Mouse (Mus musculus) midbrain, embryonic 12.5 days (tissue): ENCODE measurements around the gene Eif4g3. TPM values are rescaled to one million over a fixed set of nuclear protein-coding genes. Genes with fewer than 3 reads are reported as not detected.
"Not testable (repeated sequence)": the region's sequence is repeated elsewhere in the genome, so short reads cannot be mapped to it uniquely, and the experiment has no call there.

Source experiments
- ATAC-seq: fragments of 200-750 bp; cut with Nextera tagmentation; 2 replicates; pipeline ENCODE4 v1.8.0; 2017; ENCODE audit warnings: low read depth, moderate TSS enrichment, moderate library complexity; ENCODE audit not compliant: low FRiP score
- H3K27ac ChIP-seq: fragments of 300-500 bp; sonication (generic); replicated peaks from 2 replicates; pipeline ENCODE4 v1.5.1; 2016; ENCODE audit warnings: mild to moderate bottlenecking
- H3K27me3 ChIP-seq: fragments of 300-500 bp; sonication (generic); 2 replicates; pipeline ENCODE4 v1.6.1; 2016; ENCODE audit warnings: mild to moderate bottlenecking
- H3K36me3 ChIP-seq: fragments of 300-500 bp; sonication (generic); 2 replicates; pipeline ENCODE4 v1.6.1; 2016
- H3K4me1 ChIP-seq: fragments of 300-500 bp; sonication (generic); 2 replicates; pipeline ENCODE4 v1.6.1; 2016
- H3K4me2 ChIP-seq: fragments of 300-500 bp; sonication (generic); replicated peaks from 2 replicates; pipeline ENCODE4 v1.6.1; 2016; ENCODE audit warnings: mild to moderate bottlenecking, moderate library complexity
- H3K4me3 ChIP-seq: fragments of 300-500 bp; sonication (generic); 2 replicates; pipeline ENCODE4 v1.5.1; 2016; ENCODE audit warnings: mild to moderate bottlenecking
- H3K9ac ChIP-seq: fragments of 300-500 bp; sonication (generic); replicated peaks from 2 replicates; pipeline ENCODE4 v1.6.1; 2016; ENCODE audit warnings: mild to moderate bottlenecking, moderate library complexity
- H3K9me3 ChIP-seq: fragments of 300-500 bp; sonication (generic); 2 replicates; pipeline ENCODE4 v1.6.1; 2016; ENCODE audit warnings: mild to moderate bottlenecking
- whole genome bisulfite sequencing: fragments of 180-500 bp; shearing (Covaris S2); methylation state at CpG from one replicate; pipeline ENCODE4 v1.1.7; 2016; 5-methylcytosine and 5-hydroxymethylcytosine counted together
- polyA plus RNA-seq: library from polyadenylated mRNA; unstranded; fragments of >200 nt; fragmentation: Nextera tagmentation; extraction: Ambion mirVana; gene quantifications from 2 replicates; pipeline ENCODE4 v1.2.1, GENCODE M21; 2016

The Eif4g3 gene
- polyA plus RNA-seq, 1 experiment from 2014 or later = 61.6 TPM

DNA sequence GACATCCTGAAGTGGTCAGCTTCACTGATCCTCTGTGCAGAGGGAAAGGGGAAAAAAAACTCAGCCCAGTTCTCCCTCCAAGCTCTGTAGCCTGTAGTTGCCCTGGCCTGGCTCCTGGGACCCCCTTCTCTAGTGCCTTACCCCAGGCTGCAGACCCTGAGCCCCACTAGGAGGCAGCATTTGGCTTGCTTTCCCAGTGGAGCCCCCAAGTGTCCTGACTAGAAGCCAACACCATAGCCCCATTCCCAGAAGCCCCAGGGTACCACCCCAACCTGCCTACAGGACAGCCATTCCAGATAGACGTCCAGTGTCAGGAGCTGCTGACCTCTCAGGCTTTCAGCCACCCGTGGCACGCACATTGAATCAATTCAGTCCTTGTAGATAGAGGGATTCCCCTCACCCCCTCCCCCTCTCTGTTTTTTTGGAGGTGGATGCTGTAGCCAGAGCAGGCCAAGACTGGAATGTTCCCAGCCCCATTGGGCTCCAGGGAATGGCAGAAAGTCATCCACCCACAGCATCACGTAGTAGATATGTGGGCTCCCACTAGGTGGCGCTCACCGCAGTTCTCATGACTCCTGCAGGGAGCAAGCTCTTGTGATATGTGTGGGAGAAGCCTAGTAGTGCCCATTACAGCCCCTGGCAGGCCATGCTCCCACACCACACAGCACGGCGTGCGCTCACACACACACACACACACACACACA is 28.8 kb upstream of the Eif4g3 start:
- Histone ChIP-seq H3K4me3 (no peak overlapping the region), H3K27me3 (no peaks in the 10 kb centered on the region), H3K27ac (no peak overlapping the region), H3K4me1 (no peaks in the 10 kb centered on the region), H3K9ac (no peak overlapping the region), H3K9me3 (peaks cover 7% of the 10 kb centered on the region; the same call in 1 of the 2 replicates), H3K4me2 (no peak overlapping the region), H3K36me3 (peaks cover 26% of the 10 kb centered on the region)
- WGBS = 61% methylated on average over 8 of the region's 9 CpGs
- ATAC-seq = peak; percentile 44; the same call in 1 of the 2 replicates

DNA sequence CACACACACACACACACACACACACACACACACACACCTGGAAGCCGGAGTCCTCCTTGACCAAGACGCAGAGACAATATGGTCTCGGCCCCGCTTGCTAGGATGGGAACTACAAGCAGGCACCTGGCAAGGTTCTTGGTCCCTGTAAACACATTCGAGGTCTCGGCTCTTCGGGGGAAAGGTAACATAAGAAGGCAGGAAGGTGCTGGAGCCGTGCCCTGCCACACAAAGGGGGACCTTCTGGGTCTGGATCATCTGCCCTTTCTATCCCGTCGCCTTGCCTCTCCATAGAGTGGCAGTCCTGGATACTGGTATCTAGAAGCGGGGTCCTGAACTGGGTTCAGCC is 28.3 kb upstream of the Eif4g3 start:
- Histone ChIP-seq H3K4me2 (no peak overlapping the region), H3K9me3 (peaks cover 3% of the 10 kb centered on the region; the same call in 1 of the 2 replicates), H3K27me3 (no peaks in the 10 kb centered on the region), H3K4me1 (no peaks in the 10 kb centered on the region), H3K27ac (no peak overlapping the region), H3K36me3 (peaks cover 20% of the 10 kb centered on the region), H3K4me3 (no peak overlapping the region), H3K9ac (no peak overlapping the region)
- 91% methylated on average over 11 of the region's 11 CpGs for WGBS
- no peak for ATAC-seq

DNA sequence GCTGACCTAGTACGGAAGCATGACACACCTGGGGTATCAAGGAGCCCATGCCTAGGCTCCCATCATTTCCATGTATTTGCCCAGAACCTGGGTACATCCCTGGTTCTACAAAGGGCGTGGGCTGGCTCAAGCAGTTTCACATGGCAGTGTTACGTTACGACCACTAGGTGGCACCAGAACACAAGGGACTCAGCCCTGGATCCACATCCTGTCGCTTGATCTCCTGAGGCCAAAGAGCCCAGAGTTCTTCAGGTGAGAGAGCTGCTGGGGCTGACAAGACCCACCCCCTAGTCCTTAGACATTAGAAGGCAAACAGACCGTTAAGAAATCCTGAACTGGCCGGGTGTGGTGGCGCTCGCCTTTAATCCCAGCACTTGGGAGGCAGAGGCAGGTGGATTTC is 24.6 kb upstream of the Eif4g3 start:
- H3K4me1 ChIP-seq = no peaks in the 10 kb centered on the region
- ATAC-seq = peak; percentile 50; the same call in 1 of the 2 replicates
- no peak overlapping the region for H3K4me3 ChIP-seq
- no peak overlapping the region for H3K27ac ChIP-seq
- no peak overlapping the region for H3K9ac ChIP-seq
- H3K36me3 ChIP-seq = no peaks in the 10 kb centered on the region
- no peak overlapping the region for H3K4me2 ChIP-seq
- no peaks in the 10 kb centered on the region for H3K27me3 ChIP-seq
- H3K9me3 ChIP-seq = no peaks in the 10 kb centered on the region
- 8% methylated on average over 9 of the region's 9 CpGs for WGBS

DNA sequence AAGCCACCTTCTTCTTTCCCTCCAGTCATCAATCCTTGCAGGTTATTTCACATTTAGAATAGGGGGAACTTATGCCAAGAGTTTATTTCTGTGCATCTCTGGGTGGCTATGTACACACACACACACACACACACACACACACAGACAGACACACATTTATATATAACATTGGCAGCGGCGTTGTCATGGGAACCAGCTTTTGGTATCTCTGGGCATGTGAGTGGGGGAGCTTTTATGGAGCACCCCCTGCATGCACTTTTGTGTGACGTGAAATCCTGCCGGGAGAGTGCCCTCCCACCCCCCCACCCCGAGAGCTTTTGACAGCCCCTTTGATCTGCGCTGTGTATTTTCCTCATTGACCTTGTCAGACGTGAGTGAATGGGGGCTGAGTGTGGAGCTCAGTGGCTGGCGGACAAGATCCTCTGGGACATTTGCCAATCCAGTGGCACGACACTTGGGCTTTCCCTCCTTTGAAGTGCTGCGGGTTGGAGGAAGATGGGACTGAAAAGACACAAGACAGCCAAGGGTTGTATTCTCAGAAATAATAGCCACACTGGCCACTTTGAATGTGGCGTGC is 22.1 kb upstream of the Eif4g3 start:
- not testable (repeated sequence) for H3K27me3 ChIP-seq, H3K4me3 ChIP-seq, H3K4me2 ChIP-seq, H3K27ac ChIP-seq, H3K36me3 ChIP-seq, H3K9me3 ChIP-seq, H3K4me1 ChIP-seq, H3K9ac ChIP-seq
- ATAC-seq = peak; percentile 61
- WGBS = no CpG with 5 or more reads among the region's 11 CpGs

DNA sequence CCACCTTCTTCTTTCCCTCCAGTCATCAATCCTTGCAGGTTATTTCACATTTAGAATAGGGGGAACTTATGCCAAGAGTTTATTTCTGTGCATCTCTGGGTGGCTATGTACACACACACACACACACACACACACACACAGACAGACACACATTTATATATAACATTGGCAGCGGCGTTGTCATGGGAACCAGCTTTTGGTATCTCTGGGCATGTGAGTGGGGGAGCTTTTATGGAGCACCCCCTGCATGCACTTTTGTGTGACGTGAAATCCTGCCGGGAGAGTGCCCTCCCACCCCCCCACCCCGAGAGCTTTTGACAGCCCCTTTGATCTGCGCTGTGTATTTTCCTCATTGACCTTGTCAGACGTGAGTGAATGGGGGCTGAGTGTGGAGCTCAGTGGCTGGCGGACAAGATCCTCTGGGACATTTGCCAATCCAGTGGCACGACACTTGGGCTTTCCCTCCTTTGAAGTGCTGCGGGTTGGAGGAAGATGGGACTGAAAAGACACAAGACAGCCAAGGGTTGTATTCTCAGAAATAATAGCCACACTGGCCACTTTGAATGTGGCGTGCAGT is 17.9 kb upstream of the Eif4g3 start:
- H3K9ac ChIP-seq, H3K9me3 ChIP-seq: not testable (repeated sequence)
- WGBS = no CpG with 5 or more reads among the region's 11 CpGs

DNA sequence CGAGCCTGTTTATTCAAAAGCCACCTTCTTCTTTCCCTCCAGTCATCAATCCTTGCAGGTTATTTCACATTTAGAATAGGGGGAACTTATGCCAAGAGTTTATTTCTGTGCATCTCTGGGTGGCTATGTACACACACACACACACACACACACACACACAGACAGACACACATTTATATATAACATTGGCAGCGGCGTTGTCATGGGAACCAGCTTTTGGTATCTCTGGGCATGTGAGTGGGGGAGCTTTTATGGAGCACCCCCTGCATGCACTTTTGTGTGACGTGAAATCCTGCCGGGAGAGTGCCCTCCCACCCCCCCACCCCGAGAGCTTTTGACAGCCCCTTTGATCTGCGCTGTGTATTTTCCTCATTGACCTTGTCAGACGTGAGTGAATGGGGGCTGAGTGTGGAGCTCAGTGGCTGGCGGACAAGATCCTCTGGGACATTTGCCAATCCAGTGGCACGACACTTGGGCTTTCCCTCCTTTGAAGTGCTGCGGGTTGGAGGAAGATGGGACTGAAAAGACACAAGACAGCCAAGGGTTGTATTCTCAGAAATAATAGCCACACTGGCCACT is 13.7 kb upstream of the Eif4g3 start:
- not testable (repeated sequence) for H3K9me3 ChIP-seq, H3K36me3 ChIP-seq, H3K9ac ChIP-seq, H3K4me2 ChIP-seq, H3K4me3 ChIP-seq, H3K4me1 ChIP-seq, H3K27ac ChIP-seq, H3K27me3 ChIP-seq
- peak; percentile 63 for ATAC-seq
- no CpG with 5 or more reads among the region's 11 CpGs for WGBS

More for the DNA sequence above, 17.9 kb upstream of the Eif4g3 start:
- not testable (repeated sequence) for H3K36me3 ChIP-seq, H3K4me3 ChIP-seq, H3K27ac ChIP-seq, H3K4me1 ChIP-seq, H3K27me3 ChIP-seq, H3K4me2 ChIP-seq
- ATAC-seq = 0 out of 2 replicates have a peak, but pooled peaks have one; percentile 47

DNA sequence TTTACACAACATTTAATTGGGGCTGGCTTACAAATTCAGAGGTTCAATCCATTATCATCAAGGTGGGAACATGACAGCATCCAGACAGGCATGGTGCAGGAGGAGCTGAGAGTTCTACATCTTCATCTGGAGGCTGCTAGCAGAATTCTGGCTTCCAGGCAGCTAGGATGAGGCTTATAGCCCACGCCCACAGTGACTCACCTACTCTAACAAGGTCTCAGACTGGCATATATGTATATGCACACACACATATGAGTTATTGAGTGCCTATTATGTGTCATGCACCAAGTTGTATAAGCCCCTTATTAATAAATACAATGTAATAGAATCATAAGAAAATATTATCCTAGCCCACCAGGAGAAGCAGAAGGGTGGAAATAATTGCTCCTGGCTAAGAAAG is 10.0 kb upstream of the Eif4g3 start:
- Histone ChIP-seq H3K4me2 (no peak overlapping the region), H3K9ac (no peak overlapping the region), H3K9me3 (no peaks in the 10 kb centered on the region), H3K36me3 (no peaks in the 10 kb centered on the region), H3K4me3 (no peak overlapping the region), H3K27ac (no peak overlapping the region), H3K27me3 (no peaks in the 10 kb centered on the region), H3K4me1 (peaks cover 5% of the 10 kb centered on the region; the same call in 1 of the 2 replicates)
- no peak for ATAC-seq
- 71% methylated on average over 1 of the region's 1 CpGs for WGBS

DNA sequence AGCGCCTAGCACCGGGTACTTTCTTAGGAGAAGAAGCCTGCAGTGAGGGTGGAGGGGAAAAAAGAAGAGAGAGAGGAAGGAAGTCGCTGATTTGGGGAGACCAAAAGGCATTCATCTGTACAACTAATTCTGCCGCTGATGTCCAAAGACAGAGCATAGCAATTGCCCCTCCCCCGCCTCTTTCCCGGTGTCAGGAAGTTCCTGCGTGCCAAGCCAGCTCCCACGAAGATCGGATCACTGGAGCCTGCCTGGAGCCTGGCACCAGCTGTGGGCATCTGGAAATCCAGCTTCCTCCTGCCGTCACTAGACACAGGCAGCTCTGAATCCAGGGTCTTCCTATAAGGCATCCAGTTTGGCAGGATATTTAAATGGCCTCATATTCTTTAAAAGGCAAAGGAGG is 8.6 kb upstream of the Eif4g3 start:
- no peaks in the 10 kb centered on the region for H3K36me3 ChIP-seq
- no peaks in the 10 kb centered on the region; the same call in 1 of the 2 replicates for H3K27me3 ChIP-seq
- WGBS = 62% methylated on average over 10 of the region's 10 CpGs
- no peaks in the 10 kb centered on the region for H3K9me3 ChIP-seq
- no peak overlapping the region for H3K4me3 ChIP-seq
- no peak overlapping the region for H3K9ac ChIP-seq
- no peak for ATAC-seq
- peaks cover 5% of the 10 kb centered on the region; the same call in 1 of the 2 replicates for H3K4me1 ChIP-seq
- no peak overlapping the region for H3K27ac ChIP-seq
- no peak overlapping the region for H3K4me2 ChIP-seq

DNA sequence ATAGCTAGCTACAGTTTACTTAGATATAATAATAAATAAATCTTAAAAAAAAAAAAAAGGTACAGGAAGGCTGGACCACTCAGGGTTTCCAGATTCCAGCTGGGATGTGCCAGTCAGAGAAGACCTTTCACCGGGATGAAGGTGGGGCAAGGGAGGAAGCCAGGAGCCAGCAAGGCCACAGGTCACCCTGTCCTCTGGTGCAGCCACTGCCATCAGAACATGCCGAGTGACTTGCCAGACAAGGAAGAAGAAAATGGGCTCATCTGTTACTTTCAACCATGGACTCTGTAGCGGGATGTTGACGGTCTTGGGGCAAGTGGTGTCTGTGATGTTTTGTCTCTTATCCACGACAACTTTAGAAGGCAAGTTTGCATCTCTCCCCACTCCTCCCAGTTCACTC is 8.1 kb upstream of the Eif4g3 start:
- 80% methylated on average over 5 of the region's 5 CpGs for WGBS
- no peak overlapping the region for H3K4me3 ChIP-seq
- H3K4me1 ChIP-seq = peaks cover 5% of the 10 kb centered on the region; the same call in 1 of the 2 replicates
- no peak for ATAC-seq
- H3K9ac ChIP-seq = no peak overlapping the region
- H3K27me3 ChIP-seq = no peaks in the 10 kb centered on the region; the same call in 1 of the 2 replicates
- no peaks in the 10 kb centered on the region for H3K9me3 ChIP-seq
- no peaks in the 10 kb centered on the region for H3K36me3 ChIP-seq
- no peak overlapping the region for H3K4me2 ChIP-seq
- no peak overlapping the region for H3K27ac ChIP-seq

DNA sequence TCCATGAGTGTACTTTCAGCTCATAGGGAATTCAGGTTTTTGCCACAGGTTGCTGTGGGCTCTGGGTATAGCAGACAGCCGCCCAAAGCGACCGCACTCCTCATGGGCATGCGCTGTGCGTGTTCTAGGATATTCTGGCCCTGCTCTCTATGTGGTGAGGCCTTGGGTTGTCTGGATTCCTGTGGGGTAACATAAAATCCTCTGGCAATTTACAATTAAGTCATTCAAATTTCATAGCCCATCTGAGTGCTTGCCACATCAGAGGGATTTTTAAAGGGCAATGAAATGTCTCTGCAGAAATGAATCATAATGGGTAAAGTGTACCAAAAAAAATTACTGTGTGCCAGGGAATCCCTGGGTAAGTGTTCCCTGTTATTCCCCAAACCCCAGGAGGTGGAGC is 3.4 kb upstream of the Eif4g3 start:
- Histone ChIP-seq H3K4me3 (no peak overlapping the region), H3K4me1 (peaks cover 7% of the 10 kb centered on the region; the same call in 1 of the 2 replicates), H3K4me2 (no peak overlapping the region), H3K9me3 (no peaks in the 10 kb centered on the region), H3K27me3 (peaks cover 18% of the 10 kb centered on the region), H3K27ac (no peak overlapping the region), H3K36me3 (no peaks in the 10 kb centered on the region), H3K9ac (no peak overlapping the region)
- WGBS = 93% methylated on average over 5 of the region's 5 CpGs
- ATAC-seq = no peak

DNA sequence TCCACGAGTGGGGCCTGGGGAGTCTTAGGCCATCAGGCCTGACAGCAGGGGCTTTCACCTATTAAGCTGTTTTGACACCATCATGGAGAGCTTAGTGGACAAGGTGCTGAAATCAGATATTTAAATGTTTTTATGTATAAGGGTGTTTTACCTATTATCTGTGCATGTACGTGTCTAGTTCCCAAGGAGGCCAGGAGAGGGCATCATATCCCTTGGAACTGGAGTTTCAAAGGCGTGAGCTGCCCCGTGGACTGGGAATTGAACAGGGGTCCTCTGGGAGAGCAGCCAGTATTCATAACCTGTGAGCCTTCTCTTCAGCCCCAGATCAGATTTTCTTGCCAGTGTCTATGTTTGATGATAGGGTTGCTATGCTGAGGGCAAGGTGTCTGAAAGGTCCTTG is 2.4 kb upstream of the Eif4g3 start:
- H3K4me2 ChIP-seq = no peak overlapping the region
- ATAC-seq = no peak
- H3K9me3 ChIP-seq = no peaks in the 10 kb centered on the region
- peaks cover 16% of the 10 kb centered on the region for H3K4me1 ChIP-seq
- 77% methylated on average over 4 of the region's 4 CpGs for WGBS
- no peak overlapping the region for H3K4me3 ChIP-seq
- peaks cover 18% of the 10 kb centered on the region for H3K27me3 ChIP-seq
- no peak overlapping the region for H3K27ac ChIP-seq
- H3K9ac ChIP-seq = no peak overlapping the region
- no peaks in the 10 kb centered on the region for H3K36me3 ChIP-seq

DNA sequence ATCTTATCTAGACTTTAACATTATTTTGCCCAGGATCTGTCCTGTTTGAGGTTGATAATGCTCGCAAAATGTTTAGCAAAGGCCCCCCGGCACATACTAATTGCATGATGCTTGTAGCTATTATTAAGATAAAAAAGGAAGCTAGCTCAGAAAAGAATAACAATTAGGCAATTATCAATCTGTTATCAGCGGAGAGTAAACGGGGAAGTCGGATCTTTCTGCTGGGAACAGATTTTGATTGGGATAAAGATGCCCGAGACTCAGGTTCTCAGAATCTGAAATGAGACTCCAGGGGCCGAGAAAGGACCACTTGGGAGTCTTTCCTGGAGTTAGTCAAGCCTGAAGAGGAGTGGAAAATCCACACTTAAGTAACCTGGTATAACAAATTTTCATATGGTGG is 1.6 kb upstream of the Eif4g3 start:
- Histone ChIP-seq H3K4me3 (no peak overlapping the region), H3K9me3 (no peaks in the 10 kb centered on the region), H3K4me2 (no peak overlapping the region), H3K27ac (no peak overlapping the region), H3K4me1 (peaks cover 24% of the 10 kb centered on the region), H3K27me3 (peaks cover 18% of the 10 kb centered on the region), H3K36me3 (peaks cover 7% of the 10 kb centered on the region; the same call in 1 of the 2 replicates), H3K9ac (no peak overlapping the region)
- WGBS = 75% methylated on average over 7 of the region's 7 CpGs
- ATAC-seq = no peak
